Mouse (Mus musculus): ENCODE results near the gene Chmp6. TPM values are rescaled to one million over a fixed set of nuclear protein-coding genes. Genes with fewer than 3 reads are reported as not detected.

The Chmp6 gene
- total and polyA plus RNA-seq, 3 experiments: 58.3 to 76.7 TPM; not detected in 1

DNA sequence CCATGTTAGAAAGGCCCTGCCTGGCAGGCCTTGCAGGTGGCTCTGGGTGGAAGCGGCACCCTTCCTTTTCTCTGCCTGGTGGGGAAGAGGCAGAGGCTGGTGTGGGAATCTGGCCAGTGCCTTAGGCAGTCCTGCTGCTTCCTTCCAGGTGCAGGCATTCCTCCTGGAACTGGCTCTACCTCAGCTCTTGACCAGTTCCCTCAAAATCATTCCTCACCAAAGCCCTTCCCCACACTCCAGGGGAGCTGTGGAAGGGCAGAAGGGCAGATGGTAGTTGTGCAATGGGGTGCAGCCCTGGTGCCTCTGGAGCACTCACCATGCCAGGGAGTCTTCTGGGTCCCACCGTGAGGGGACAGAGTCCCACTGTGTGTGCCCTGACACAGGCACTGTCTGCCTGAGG, 23.2 kb downstream of the Chmp6 start:
- Histone ChIP-seq H3K36me3 (ENCODE audit: control insufficient read depth in 1 of 2, insufficient read depth in 2 of 2, low read length in 2 of 2) (peaks cover 0 to 1% of the 10 kb centered on the region in 2 experiments; a peak in 2 of 4 replicates), H3K27ac (ENCODE audit: control insufficient read depth, low read depth, low read length) (no peak overlapping the region), H3K9me3 (replicated peaks; ENCODE audit: insufficient read depth, low read length) (no peaks in the 10 kb centered on the region), H3K4me1 (ENCODE audit: control insufficient read depth in 1 of 2, insufficient read depth in 2 of 2, low read length in 2 of 2) (peaks cover 0 to 3% of the 10 kb centered on the region in 2 experiments; a peak in 2 of 4 replicates), H3K4me3 (ENCODE audit: control insufficient read depth in 1 of 2, insufficient read depth in 1 of 2, low read depth in 2 of 2, low read length in 2 of 2) (no peak overlapping the region), H3K79me2 (ENCODE audit: control insufficient read depth, insufficient read depth, low read length, poor library complexity) (no peaks in the 10 kb centered on the region), H3K9ac (ENCODE audit: control insufficient read depth, low read depth, low read length, poor library complexity, severe bottlenecking) (no peak overlapping the region), H3K27me3 (ENCODE audit: control insufficient read depth in 1 of 2, insufficient read depth in 2 of 2, low read length in 2 of 2) (no peaks in the 10 kb centered on the region)
- DNase-seq (ENCODE audit: low read depth, low spot score): no peak
- TF ChIP-seq MAFK (IDR thresholded peaks at IDR 0.05; ENCODE audit: borderline replicate concordance, low read depth, low read length) (no peak), TAL1 (IDR thresholded peaks at IDR 0.05; ENCODE audit: low read length) (no peak), BHLHE40 (IDR thresholded peaks at IDR 0.05; ENCODE audit: borderline replicate concordance, low read depth, low read length) (no peak), USF1 (IDR thresholded peaks at IDR 0.05; ENCODE audit: low read depth, low read length) (no peak), NELFE (IDR thresholded peaks at IDR 0.05; ENCODE audit: low read depth, low read length) (no peak), ZNF384 (IDR thresholded peaks at IDR 0.05; ENCODE audit: low read depth, low read length) (no peak), POLR2AphosphoS5 (IDR thresholded peaks at IDR 0.05; ENCODE audit: borderline replicate concordance, low read depth, low read length) (no peak), MYC (IDR thresholded peaks at IDR 0.05; ENCODE audit: low read depth, low read length) (no peak), GATA1 (IDR thresholded peaks at IDR 0.05; ENCODE audit: low read depth, low read length) (no peak), CTCF (IDR thresholded peaks at IDR 0.05 in 2 of 3, conservative IDR thresholded peaks at IDR 0.05 in 1 of 3; ENCODE audit: control insufficient read depth in 1 of 3, insufficient read depth in 1 of 3, low read depth in 2 of 3, low read length in 3 of 3, poor library complexity in 1 of 3, severe bottlenecking in 1 of 3) (no peak), NRF1 (IDR thresholded peaks at IDR 0.05; ENCODE audit: insufficient read depth, low read depth, low read length, poor library complexity, severe bottlenecking) (no peak), ZMIZ1 (IDR thresholded peaks at IDR 0.05; ENCODE audit: low read depth, low read length) (no peak), CHD1 (IDR thresholded peaks at IDR 0.05; ENCODE audit: low read depth, low read length) (no peak), MYB (IDR thresholded peaks at IDR 0.05; ENCODE audit: low read depth, low read length) (no peak), ELF1 (IDR thresholded peaks at IDR 0.05; ENCODE audit: low read depth, low read length) (no peak), ZKSCAN1 (IDR thresholded peaks at IDR 0.05; ENCODE audit: low read depth, low read length) (no peak), MAX (IDR thresholded peaks at IDR 0.05; ENCODE audit: low read length) (no peak), RAD21 (IDR thresholded peaks at IDR 0.05; ENCODE audit: low read depth, low read length) (no peak)

DNA sequence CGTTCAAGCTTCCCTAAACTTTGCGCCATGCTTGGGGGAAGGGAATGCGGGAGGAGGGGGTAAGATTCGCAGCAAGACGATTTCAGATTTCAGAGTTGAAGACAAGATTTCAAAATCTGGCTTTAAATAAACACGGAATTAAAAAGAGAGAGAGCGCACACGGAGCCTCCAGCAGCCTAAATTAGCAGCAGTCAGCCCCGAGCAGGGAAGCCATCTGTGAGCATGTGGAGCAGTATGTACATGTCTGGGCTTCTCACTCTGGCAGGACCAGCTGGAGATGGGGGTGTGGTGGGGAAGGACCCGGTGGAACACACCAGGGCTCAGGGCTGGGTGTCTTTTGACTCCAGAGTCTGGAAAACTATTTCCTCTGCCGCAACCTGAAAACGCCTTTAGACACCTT, 24.0 kb downstream of the Chmp6 start:
- no peak overlapping the region for H3K27ac ChIP-seq (ENCODE audit: control insufficient read depth, low read depth, low read length)
- no peak for TF ChIP-seq MYB (IDR thresholded peaks at IDR 0.05; ENCODE audit: low read depth, low read length)
- TF ChIP-seq MXI1 (IDR thresholded peaks at IDR 0.05; ENCODE audit: low read depth, low read length): no peak
- DNase-seq (ENCODE audit: low read depth, low spot score): no peak
- no peaks in the 10 kb centered on the region for H3K27me3 ChIP-seq (ENCODE audit: control insufficient read depth in 1 of 2, insufficient read depth in 2 of 2, low read length in 2 of 2)
- peaks cover 0 to 7% of the 10 kb centered on the region in 2 experiments; a peak in 2 of 4 replicates for H3K36me3 ChIP-seq (ENCODE audit: control insufficient read depth in 1 of 2, insufficient read depth in 2 of 2, low read length in 2 of 2)
- H3K79me2 ChIP-seq (ENCODE audit: control insufficient read depth, insufficient read depth, low read length, poor library complexity): no peaks in the 10 kb centered on the region; the same call in 1 of the 2 replicates
- no peaks in the 10 kb centered on the region for H3K9me3 ChIP-seq (replicated peaks; ENCODE audit: insufficient read depth, low read length)
- peaks cover 2 to 7% of the 10 kb centered on the region in 2 experiments; a peak in 3 of 4 replicates for H3K4me1 ChIP-seq (ENCODE audit: control insufficient read depth in 1 of 2, insufficient read depth in 2 of 2, low read length in 2 of 2)
- H3K4me3 ChIP-seq (ENCODE audit: control insufficient read depth in 1 of 2, insufficient read depth in 1 of 2, low read depth in 2 of 2, low read length in 2 of 2): no peak overlapping the region
- H3K9ac ChIP-seq (ENCODE audit: control insufficient read depth, low read depth, low read length, poor library complexity, severe bottlenecking): no peak overlapping the region
